Mouse (Mus musculus): ENCODE measurements around the gene Polr2a.

Polr2a gene

GRCm38 (mm10) chr11:69758478-69758970, at the start of gene Polr2a:
Polr2a (minus strand) TSS chr11:69758637.
- peak; percentile 95 for DNase-seq

- no peak for DNase-seq
Observed at GRCm38 (mm10) chr11:69807641-69808040, 49.2 kb upstream of the Polr2a start.

GRCm38 (mm10) chr11:69806378-69806777, 47.9 kb upstream of the Polr2a start:
- no peak for DNase-seq

- DNase-seq: no peak
Observed at GRCm38 (mm10) chr11:69804972-69805909, 46.8 kb upstream of the Polr2a start, which contains the start of gene Tmem102. Tmem102 (minus strand) TSS chr11:69805624.

- no peak for DNase-seq
Observed at GRCm38 (mm10) chr11:69804652-69804940, 46.2 kb upstream of the Polr2a start.

- DNase-seq: peak; percentile 59 to 79
Observed at GRCm38 (mm10) chr11:69803786-69804651, 45.6 kb upstream of the Polr2a start.

- no peak for DNase-seq
Observed at GRCm38 (mm10) chr11:69803328-69803727, 44.9 kb upstream of the Polr2a start.

GRCm38 (mm10) chr11:69802648-69803105, 44.2 kb upstream of the Polr2a start:
- peak; percentile 58 to 72 for DNase-seq

GRCm38 (mm10) chr11:69801379-69801977, 43.0 kb upstream of the Polr2a start, which contains the start of gene Fgf11:
Fgf11 (minus strand) TSS chr11:69801857.
- no peak for DNase-seq

GRCm38 (mm10) chr11:69800392-69801197, 42.2 kb upstream of the Polr2a start:
- DNase-seq: peak in 1 of 2 experiments; percentile 19

GRCm38 (mm10) chr11:69800138-69800391, 41.6 kb upstream of the Polr2a start:
- DNase-seq: no peak

- peak; percentile 48 to 53 for DNase-seq
Observed at GRCm38 (mm10) chr11:69799394-69800137, 41.1 kb upstream of the Polr2a start.

GRCm38 (mm10) chr11:69797924-69798323, 39.5 kb upstream of the Polr2a start:
- no peak for DNase-seq

- peak in 1 of 2 experiments; percentile 32 for DNase-seq
Observed at GRCm38 (mm10) chr11:69795983-69796435, 37.6 kb upstream of the Polr2a start.

- peak; percentile 90 to 92 for DNase-seq
Observed at GRCm38 (mm10) chr11:69795168-69795982, 36.9 kb upstream of the Polr2a start, which contains the start of gene Chrnb1. Chrnb1 (minus strand) TSS chr11:69795943.

- no peak for DNase-seq
Observed at GRCm38 (mm10) chr11:69793429-69793828, 35.0 kb upstream of the Polr2a start.

GRCm38 (mm10) chr11:69791420-69791819, 33.0 kb upstream of the Polr2a start:
- no peak for DNase-seq

GRCm38 (mm10) chr11:69789431-69789830, 31.0 kb upstream of the Polr2a start:
- no peak for DNase-seq

GRCm38 (mm10) chr11:69787306-69787705, 28.9 kb upstream of the Polr2a start:
- no peak for DNase-seq

GRCm38 (mm10) chr11:69784793-69785272, 26.4 kb upstream of the Polr2a start:
- no peak for DNase-seq
